Mouse (Mus musculus) stomach, postnatal 0 days (tissue): ENCODE measurements around the gene Cpne2.

Experiments
- CTCF ChIP-seq: IDR thresholded peaks from 2 replicates; pipeline ENCODE4 v1.5.1; 2016; ENCODE audit warnings: antibody characterized with exemption, low read depth, mild to moderate bottlenecking, moderate library complexity
- EP300 ChIP-seq: optimal IDR thresholded peaks from 2 replicates; pipeline ENCODE3; 2016; ENCODE audit warnings: antibody characterized with exemption

DNA sequence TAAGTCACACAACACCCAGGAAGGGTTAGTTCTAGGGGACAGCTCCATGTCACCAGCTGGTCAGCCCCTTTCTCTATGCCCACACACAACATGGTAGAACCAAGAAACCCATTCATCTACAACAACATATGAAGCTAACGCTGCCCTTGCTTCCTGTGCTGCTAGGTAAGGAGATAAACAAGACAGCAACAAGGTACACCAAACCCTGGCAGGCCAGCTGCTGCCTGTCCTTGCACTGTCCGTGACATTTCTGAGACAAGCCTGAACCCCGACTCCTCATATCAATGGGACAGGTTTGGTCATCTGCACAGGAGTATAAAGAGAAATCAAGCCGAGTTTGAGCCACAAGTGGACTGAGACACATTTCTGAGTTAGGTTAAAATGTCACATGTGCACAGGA, 42.4 kb downstream of the Cpne2 start:
- TF ChIP-seq CTCF (no peak), EP300 (no peak)
